Mouse (Mus musculus): Measurements from ENCODE around the gene Cep95.

Gene Cep95

DNA sequence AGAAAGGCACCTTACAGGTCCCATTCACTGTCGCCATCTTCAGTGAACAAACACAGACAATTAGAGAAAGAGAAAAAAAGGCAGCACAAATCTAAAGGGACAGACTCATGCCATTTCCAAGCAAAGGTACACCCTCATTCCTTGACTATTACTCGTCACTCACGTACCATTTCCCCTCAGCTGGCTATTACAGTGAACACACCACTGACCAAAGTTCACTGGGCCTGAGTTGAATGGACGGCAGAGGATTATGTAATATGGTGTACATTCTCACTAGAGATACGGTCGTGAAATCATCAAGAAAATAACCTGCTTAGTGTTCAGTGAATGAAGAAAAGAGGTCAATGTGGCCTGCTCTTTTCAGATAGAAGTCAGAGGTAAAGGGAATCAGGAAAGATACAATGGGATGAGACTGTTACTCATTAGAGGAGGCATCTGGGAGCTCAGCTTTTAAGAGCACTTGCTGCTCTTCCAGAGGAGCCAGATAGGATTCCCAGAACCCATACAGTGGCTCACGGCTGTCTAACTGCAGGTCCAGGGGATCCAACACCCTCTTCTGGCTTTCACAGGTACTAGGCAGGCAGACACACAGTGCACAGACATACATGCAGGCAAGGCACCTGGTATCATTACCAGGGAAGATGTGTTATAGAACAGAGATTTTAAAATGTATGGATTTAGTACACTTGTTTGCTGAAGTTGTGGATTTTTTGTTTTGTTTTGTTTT, 23.5 kb downstream of the Cep95 start:
- DNase-seq (ENCODE audit: extremely low read depth, low read depth, low spot score): no peak

- no peak for DNase-seq (ENCODE audit: extremely low read depth, low read depth, low spot score)
Observed at GRCm38 (mm10) chr11:106814601-106815320, 25.7 kb downstream of the Cep95 start.

DNA sequence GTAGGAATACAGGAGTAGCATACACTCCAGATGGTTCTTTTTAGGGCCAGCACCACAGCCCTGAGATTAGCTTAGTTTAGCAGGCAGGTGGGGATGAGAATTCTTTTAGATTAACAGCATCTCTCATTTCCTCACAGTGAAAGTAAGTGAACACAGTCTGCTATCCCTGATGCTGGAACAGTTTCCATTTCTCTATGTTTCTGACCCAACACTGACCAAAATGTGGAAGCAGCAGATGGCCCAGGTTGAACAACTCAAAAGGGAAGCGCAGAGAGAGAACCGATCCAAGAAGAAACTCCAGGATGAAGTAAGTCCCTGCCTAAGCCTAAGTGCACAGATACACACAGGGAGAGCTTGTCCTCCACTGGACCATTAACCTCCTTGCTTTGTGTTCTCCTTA, 26.3 kb downstream of the Cep95 start:
- no peak for DNase-seq (ENCODE audit: extremely low read depth, low read depth, low spot score)

- DNase-seq (ENCODE audit: extremely low read depth, low read depth, low spot score): no peak
Observed at GRCm38 (mm10) chr11:106815761-106816160, 26.7 kb downstream of the Cep95 start.

GRCm38 (mm10) chr11:106816316-106816715, 27.3 kb downstream of the Cep95 start:
- DNase-seq (ENCODE audit: extremely low read depth, low read depth, low spot score): no peak

DNA sequence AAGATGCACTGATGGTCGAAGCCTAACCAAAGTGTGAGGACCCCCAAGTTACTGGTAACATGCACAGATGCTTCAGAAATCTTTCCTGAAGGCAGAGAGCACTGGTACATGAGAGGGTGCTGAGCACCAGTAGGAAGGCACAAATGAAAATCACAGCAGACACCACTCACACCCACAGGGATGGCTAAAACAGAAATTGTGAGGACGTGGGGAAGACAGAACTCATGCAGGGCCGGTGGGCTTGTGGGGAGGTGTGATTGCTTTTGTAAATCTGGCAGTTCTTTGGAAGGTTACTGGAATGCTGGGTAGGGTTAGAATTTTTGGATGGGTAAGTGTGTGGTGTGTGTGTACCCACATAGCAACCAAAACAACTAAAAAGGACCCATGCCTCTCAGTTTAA, 28.1 kb downstream of the Cep95 start:
- DNase-seq (ENCODE audit: extremely low read depth, low read depth, low spot score): no peak

DNA sequence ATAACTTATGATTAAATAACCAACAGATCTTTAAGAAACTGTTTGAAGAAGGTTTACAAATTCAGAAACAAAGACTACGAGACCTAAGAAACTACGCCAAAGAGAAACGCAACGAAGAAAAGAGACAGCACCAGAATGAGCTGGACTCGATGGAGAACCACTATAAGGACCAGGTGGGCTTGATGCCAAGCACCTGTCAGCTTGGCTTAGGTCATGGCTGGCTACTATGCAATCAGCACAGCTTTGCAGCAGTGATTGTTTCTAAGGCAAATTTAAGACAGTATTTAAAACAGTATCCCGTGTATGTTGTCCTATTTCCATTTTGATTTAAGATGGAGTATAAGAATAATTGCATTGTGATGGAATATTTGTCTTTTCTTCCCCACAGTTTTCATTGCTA, 28.8 kb downstream of the Cep95 start:
- no peak for DNase-seq (ENCODE audit: extremely low read depth, low read depth, low spot score)

GRCm38 (mm10) chr11:106818341-106818740, 29.3 kb downstream of the Cep95 start:
- DNase-seq (ENCODE audit: extremely low read depth, low read depth, low spot score): no peak

- DNase-seq (ENCODE audit: extremely low read depth, low read depth, low spot score): no peak
Observed at GRCm38 (mm10) chr11:106819595-106819994, 30.5 kb downstream of the Cep95 start.

DNA sequence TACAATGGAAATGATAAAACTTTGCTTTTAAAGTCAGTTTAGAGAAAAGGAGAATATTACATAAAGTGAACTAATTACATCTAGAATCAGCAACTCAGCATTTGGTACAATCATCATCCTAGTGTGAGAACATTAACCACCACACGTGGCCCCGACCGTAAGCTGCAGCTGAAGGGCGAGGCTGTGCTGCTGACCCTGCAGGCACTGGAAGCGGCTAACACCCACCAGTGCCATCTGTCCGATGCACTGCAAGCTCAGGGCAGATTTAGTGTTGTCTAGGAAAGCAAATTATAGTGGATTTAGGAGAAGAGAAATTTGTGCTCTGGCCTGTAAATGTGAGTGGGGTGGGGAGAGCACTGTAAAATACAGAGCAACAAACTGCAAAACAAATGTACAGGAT, 31.2 kb downstream of the Cep95 start:
- DNase-seq (ENCODE audit: extremely low read depth, low read depth, low spot score): no peak

- DNase-seq (ENCODE audit: extremely low read depth, low read depth, low spot score): no peak
Observed at GRCm38 (mm10) chr11:106820972-106821371, 31.9 kb downstream of the Cep95 start.

- DNase-seq (ENCODE audit: extremely low read depth, low read depth, low spot score): no peak
Observed at GRCm38 (mm10) chr11:106821397-106821796, 32.3 kb downstream of the Cep95 start.

DNA sequence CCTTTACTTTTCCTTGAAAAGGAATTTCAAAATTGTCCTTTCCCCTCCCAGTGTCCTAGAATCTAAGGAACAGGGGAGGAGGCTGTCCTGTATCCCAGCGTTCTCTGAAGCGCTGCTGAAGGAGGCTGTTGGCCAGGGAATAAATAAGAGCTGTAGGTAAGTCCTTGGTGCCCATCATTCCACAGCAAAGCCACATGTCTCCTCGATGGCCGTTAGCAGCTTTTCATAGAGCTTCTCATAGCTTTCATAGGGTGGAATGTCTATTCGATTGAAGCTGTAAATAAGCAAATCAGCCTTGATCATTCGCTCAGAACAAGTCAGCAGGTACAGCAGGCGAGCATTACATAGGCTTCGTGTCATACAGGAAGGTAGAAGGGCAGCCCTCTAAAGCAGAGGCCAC, 33.4 kb downstream of the Cep95 start:
- DNase-seq (ENCODE audit: extremely low read depth, low read depth, low spot score): no peak

GRCm38 (mm10) chr11:106822911-106823310, 33.9 kb downstream of the Cep95 start:
- DNase-seq (ENCODE audit: extremely low read depth, low read depth, low spot score): no peak

- no peak for DNase-seq (ENCODE audit: extremely low read depth, low read depth, low spot score)
Observed at GRCm38 (mm10) chr11:106823741-106824140, 34.7 kb downstream of the Cep95 start.

DNA sequence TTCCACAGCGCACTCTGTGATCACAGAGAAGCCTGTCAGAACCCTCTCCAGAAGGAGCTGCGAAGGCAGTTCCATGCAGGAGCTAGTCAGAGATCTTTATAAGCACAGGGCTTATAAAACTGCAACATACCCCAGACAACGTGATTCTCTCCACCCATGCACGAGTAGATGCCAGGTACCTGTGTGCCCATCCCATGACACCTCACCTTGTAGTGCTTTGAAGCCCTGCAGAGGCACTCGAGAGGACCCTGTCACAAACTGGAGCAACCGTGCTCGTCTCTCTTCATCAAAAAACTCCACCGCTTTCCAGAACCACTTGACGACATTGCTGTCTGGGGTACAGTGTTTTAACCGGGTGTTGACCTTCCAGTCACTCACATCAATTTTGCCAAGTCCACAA, 35.4 kb downstream of the Cep95 start:
- no peak for DNase-seq (ENCODE audit: extremely low read depth, low read depth, low spot score)

- DNase-seq (ENCODE audit: extremely low read depth, low read depth, low spot score): no peak
Observed at GRCm38 (mm10) chr11:106828079-106828478, 39.0 kb downstream of the Cep95 start.

GRCm38 (mm10) chr11:106842002-106842401, 53.0 kb downstream of the Cep95 start:
- no peak for DNase-seq (ENCODE audit: extremely low read depth, low read depth, low spot score)

DNA sequence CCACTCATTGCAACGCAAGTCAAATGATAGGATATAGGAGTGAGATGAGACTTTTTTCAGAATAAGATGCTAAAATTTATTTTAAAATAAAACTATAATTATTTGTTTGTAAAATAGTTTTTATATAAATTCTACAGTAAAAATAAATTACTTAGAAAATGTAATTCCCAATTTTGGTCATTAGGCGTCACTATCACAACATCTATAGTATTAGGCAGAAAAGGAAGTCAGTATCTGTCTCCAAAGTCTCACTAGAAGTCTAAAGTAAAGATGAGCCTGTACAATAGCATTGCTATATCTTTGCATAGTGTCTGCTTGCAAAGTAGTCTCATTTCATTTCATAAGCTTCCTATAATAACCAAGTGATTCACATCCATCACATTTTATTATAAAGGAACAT, 62.4 kb downstream of the Cep95 start:
- DNase-seq (ENCODE audit: extremely low read depth, low read depth, low spot score): no peak
